8 mouse cellular contexts compared by ENCODE assay signal in genomic region chr4:156202462-156202893, GRCm38 (mm10). TPM values are rescaled to one million over a fixed set of nuclear protein-coding genes. Genes with fewer than 3 reads are reported as not detected.
DNase-seq lines count a peak whose midpoint lies in the region; ATAC-seq and TF ChIP-seq lines count a peak whose summit lies in the region.

No protein-coding gene starts in this region.

- 46% methylated on average over 12 of the region's 12 CpGs for WGBS in hindbrain, embryonic 10.5 days
- 71% methylated on average over 12 of the region's 12 CpGs for WGBS in macrophage (ENCODE audit: missing documents)

- ATAC-seq in common myeloid progenitor, adult 5-6 weeks (replicated peaks; ENCODE audit: low read depth, poor library complexity, severe bottlenecking) = peak; percentile 30

- peaks cover 20% of the 10 kb centered on the region for H3K27me3 ChIP-seq in hindbrain, embryonic 10.5 days (ENCODE audit: insufficient read depth, poor library complexity, severe bottlenecking)

- TF ChIP-seq CTCF in gastrocnemius, adult 2 months (IDR thresholded peaks at IDR 0.05) = no peak

- no peaks in the 10 kb centered on the region for H3K9me3 ChIP-seq in hindbrain, embryonic 10.5 days

- intact Hi-C loops in gastrocnemius, adult 2 months (cut with DNase I) = loop anchor here (2.0 kb wide), 1 partner anchor 32 kb away; the partner anchor contains the start of gene Plekhn1

- peak overlapping the region; percentile 87 for H3K4me3 ChIP-seq in gastrocnemius, adult 2 months
- H3K4me3 ChIP-seq in hindbrain, embryonic 10.5 days = peak overlapping the region; percentile 77
- peak overlapping the region; percentile 42 for H3K4me3 ChIP-seq in macrophage (ENCODE audit: inconsistent target)

- peak overlapping the region; percentile 93 for H3K27ac ChIP-seq in gastrocnemius, adult 2 months
- H3K27ac ChIP-seq in hindbrain, embryonic 10.5 days = peak overlapping the region; percentile 92
- no peak overlapping the region for H3K27ac ChIP-seq in macrophage

- peaks cover 52% of the 10 kb centered on the region for H3K4me1 ChIP-seq in hindbrain, embryonic 10.5 days (replicated peaks)

- no peak for DNase-seq in gastrocnemius, adult 2 months
- DNase-seq in gastrocnemius, postnatal 25 days = no peak
- DNase-seq in hindbrain, embryonic 10.5 days (ENCODE audit: low spot score) = no peak
- DNase-seq in right cerebral cortex, adult 18-20 months = no peak
- DNase-seq in gastrocnemius, adult 18-20 months (ENCODE audit: low spot score) = no peak
- DNase-seq in urinary bladder, adult 2 months (ENCODE audit: low spot score) = no peak

- peaks cover 41% of the 10 kb centered on the region for H3K79me2 ChIP-seq in macrophage (ENCODE audit: inconsistent target)

- H3K36me3 ChIP-seq in hindbrain, embryonic 10.5 days = peaks cover 16% of the 10 kb centered on the region
- H3K36me3 ChIP-seq in macrophage (ENCODE audit: inconsistent target) = 0 out of 2 replicates have a peak, but pooled peaks cover 6% of the 10 kb centered on the region

RNA-seq across cellular contexts. Expression of gene AW011738, which starts 0.6 kb away (rescaled TPM):
- 1 to 10 TPM; 4.2 to 4.4 TPM for total RNA-seq in gastrocnemius, adult 2 months (2021)
- total RNA-seq in gastrocnemius, postnatal 25 days (2021) = 1 to 10 TPM; 2.9 to 3.9 TPM
- 0.18 and 3.1 TPM in 2 replicates for total RNA-seq in common myeloid progenitor, adult 5-6 weeks (2017)
- polyA plus RNA-seq in hindbrain, embryonic 10.5 days (2016; fragmentation: Nextera tagmentation; extraction: Ambion mirVana) = 4.3 and 7.0 TPM in 2 replicates
- total RNA-seq in macrophage (2018; cell fraction: chromatin; rRNA removed) = 10 to 100 TPM in 14 of 26 experiments, 1 to 10 TPM in 12; 1.3 to 27.5 (median 13.3) TPM
- 10 to 100 TPM in 2 of 26 experiments, 1 to 10 TPM in 24; 1.3 to 12.4 (median 6.7) TPM for total RNA-seq in macrophage (2018; cell fraction: cytosol; rRNA removed)
- 10 to 100 TPM in 17 of 26 experiments, 1 to 10 TPM in 9; 1.6 to 46.6 (median 18.6) TPM for total RNA-seq in macrophage (2018; cell fraction: nucleus; rRNA removed)
- polyA plus RNA-seq in macrophage (2018) = 0.53 to 3.8 TPM (median 0.88 TPM) in 3 replicates
- 1 to 10 TPM; 3.7 to 4.9 TPM for total RNA-seq in gastrocnemius, adult 18-20 months (2021)
- 3.0 and 3.1 TPM in 2 replicates for polyA plus RNA-seq in urinary bladder, adult 2 months (2012; rRNA removed)

RNA-seq across cellular contexts. Expression of gene Isg15, which starts 1.9 kb away (rescaled TPM):
- 1 to 10 TPM in 1 of 2 experiments, not detected in 1; 1.1 TPM for total RNA-seq in gastrocnemius, adult 2 months (2021)
- total RNA-seq in gastrocnemius, postnatal 25 days (2021) = 1 to 10 TPM; 1.0 to 1.1 TPM
- total RNA-seq in common myeloid progenitor, adult 5-6 weeks (2017) = 3.7 TPM in 1 of 2 replicates, not detected in the other
- 0.50 TPM in 1 of 2 replicates, not detected in the other for polyA plus RNA-seq in hindbrain, embryonic 10.5 days (2016; fragmentation: Nextera tagmentation; extraction: Ambion mirVana)
- total RNA-seq in macrophage (2018; cell fraction: chromatin; rRNA removed) = 100 to 1,000 TPM in 17 of 26 experiments, 10 to 100 TPM in 7, 1 to 10 TPM in 2; 8.7 to 297 (median 169) TPM
- total RNA-seq in macrophage (2018; cell fraction: cytosol; rRNA removed) = 1,000 to 10,000 TPM in 14 of 26 experiments, 100 to 1,000 TPM in 11, 10 to 100 TPM in 1; 99.2 to 2,982 (median 1,363) TPM
- total RNA-seq in macrophage (2018; cell fraction: nucleus; rRNA removed) = 1,000 to 10,000 TPM in 9 of 26 experiments, 100 to 1,000 TPM in 10, 10 to 100 TPM in 7; 24.1 to 1,393 (median 399) TPM
- 62.5 to 462 TPM (median 183 TPM) in 3 replicates for polyA plus RNA-seq in macrophage (2018)
- total RNA-seq in gastrocnemius, adult 18-20 months (2021) = under 1 TPM; 0.32 to 0.74 TPM
- polyA plus RNA-seq in urinary bladder, adult 2 months (2012; rRNA removed) = 15.0 and 15.6 TPM in 2 replicates

RNA-seq across cellular contexts. Expression of gene Agrn, which starts 5.2 kb away (rescaled TPM):
- total RNA-seq in gastrocnemius, adult 2 months (2021) = 1 to 10 TPM; 6.9 to 8.0 TPM
- total RNA-seq in gastrocnemius, postnatal 25 days (2021) = 10 to 100 TPM in 1 of 2 experiments, 1 to 10 TPM in 1; 9.7 to 11.3 TPM
- 1.5 and 2.0 TPM in 2 replicates for total RNA-seq in common myeloid progenitor, adult 5-6 weeks (2017)
- polyA plus RNA-seq in hindbrain, embryonic 10.5 days (2016; fragmentation: Nextera tagmentation; extraction: Ambion mirVana) = 72.6 and 85.8 TPM in 2 replicates
- 100 to 1,000 TPM in 11 of 26 experiments, 10 to 100 TPM in 15; 28.4 to 276 (median 92.7) TPM for total RNA-seq in macrophage (2018; cell fraction: chromatin; rRNA removed)
- 10 to 100 TPM in 4 of 26 experiments, 1 to 10 TPM in 22; 2.9 to 13.0 (median 6.4) TPM for total RNA-seq in macrophage (2018; cell fraction: cytosol; rRNA removed)
- 100 to 1,000 TPM in 1 of 26 experiments, 10 to 100 TPM in 25; 18.9 to 144 (median 48.3) TPM for total RNA-seq in macrophage (2018; cell fraction: nucleus; rRNA removed)
- polyA plus RNA-seq in macrophage (2018) = 3.3 to 10.5 TPM (median 7.2 TPM) in 3 replicates
- 1 to 10 TPM; 4.8 to 5.6 TPM for total RNA-seq in gastrocnemius, adult 18-20 months (2021)
- 124 and 139 TPM in 2 replicates for polyA plus RNA-seq in urinary bladder, adult 2 months (2012; rRNA removed)

RNA-seq across cellular contexts. Expression of gene Perm1, which starts 13.2 kb away (rescaled TPM):
- total RNA-seq in gastrocnemius, adult 2 months (2021) = 100 to 1,000 TPM; 142 to 265 TPM
- 100 to 1,000 TPM; 169 to 182 TPM for total RNA-seq in gastrocnemius, postnatal 25 days (2021)
- total RNA-seq in common myeloid progenitor, adult 5-6 weeks (2017) = 0.09 TPM in 1 of 2 replicates, not detected in the other
- 1.2 and 1.8 TPM in 2 replicates for polyA plus RNA-seq in hindbrain, embryonic 10.5 days (2016; fragmentation: Nextera tagmentation; extraction: Ambion mirVana)
- 1 to 10 TPM in 4 of 26 experiments, under 1 TPM in 19, not detected in 3; 0.20 to 1.7 (median 0.54) TPM for total RNA-seq in macrophage (2018; cell fraction: chromatin; rRNA removed)
- under 1 TPM in 23 of 26 experiments, not detected in 3; 0.03 to 0.19 (median 0.07) TPM for total RNA-seq in macrophage (2018; cell fraction: cytosol; rRNA removed)
- total RNA-seq in macrophage (2018; cell fraction: nucleus; rRNA removed) = 1 to 10 TPM in 6 of 26 experiments, under 1 TPM in 18, not detected in 2; 0.21 to 2.0 (median 0.54) TPM
- 0.06 to 0.12 TPM in 2 of 3 replicates, not detected in the other for polyA plus RNA-seq in macrophage (2018)
- total RNA-seq in gastrocnemius, adult 18-20 months (2021) = 100 to 1,000 TPM; 143 to 233 TPM
- 0.10 and 0.18 TPM in 2 replicates for polyA plus RNA-seq in urinary bladder, adult 2 months (2012; rRNA removed)

RNA-seq across cellular contexts. Expression of gene Plekhn1, which starts 32.2 kb away (rescaled TPM):
- total RNA-seq in gastrocnemius, adult 2 months (2021) = 1 to 10 TPM; 5.8 to 7.6 TPM
- total RNA-seq in gastrocnemius, postnatal 25 days (2021) = 1 to 10 TPM; 5.4 to 6.9 TPM
- total RNA-seq in common myeloid progenitor, adult 5-6 weeks (2017) = 12.9 and 16.8 TPM in 2 replicates
- polyA plus RNA-seq in hindbrain, embryonic 10.5 days (2016; fragmentation: Nextera tagmentation; extraction: Ambion mirVana) = 22.3 and 23.0 TPM in 2 replicates
- total RNA-seq in macrophage (2018; cell fraction: chromatin; rRNA removed) = 100 to 1,000 TPM; 163 to 459 (median 259) TPM
- total RNA-seq in macrophage (2018; cell fraction: cytosol; rRNA removed) = 10 to 100 TPM in 25 of 26 experiments, 1 to 10 TPM in 1; 8.7 to 31.5 (median 18.3) TPM
- total RNA-seq in macrophage (2018; cell fraction: nucleus; rRNA removed) = 100 to 1,000 TPM; 114 to 393 (median 158) TPM
- 16.9 to 22.6 TPM (median 18.8 TPM) in 3 replicates for polyA plus RNA-seq in macrophage (2018)
- total RNA-seq in gastrocnemius, adult 18-20 months (2021) = 1 to 10 TPM; 5.9 to 6.7 TPM
- 86.6 and 88.2 TPM in 2 replicates for polyA plus RNA-seq in urinary bladder, adult 2 months (2012; rRNA removed)
